Mouse (Mus musculus) olfactory bulb, adult 2 months (tissue): Measurements from ENCODE around the gene Gm28374.

Source experiments
- CTCF ChIP-seq: fragments of 200-500 bp; IDR thresholded peaks from 2 replicates; pipeline ENCODE4 v1.5.1; 2012; ENCODE audit warnings: low read depth, mild to moderate bottlenecking, low read length, moderate library complexity; ENCODE audit not compliant: insufficient read depth
- POLR2A ChIP-seq: fragments of 200-500 bp; IDR thresholded peaks from 2 replicates; pipeline ENCODE4 v1.6.1; 2012; ENCODE audit warnings: mild to moderate bottlenecking, low read depth, low read length, moderate library complexity; ENCODE audit not compliant: insufficient read depth

DNA sequence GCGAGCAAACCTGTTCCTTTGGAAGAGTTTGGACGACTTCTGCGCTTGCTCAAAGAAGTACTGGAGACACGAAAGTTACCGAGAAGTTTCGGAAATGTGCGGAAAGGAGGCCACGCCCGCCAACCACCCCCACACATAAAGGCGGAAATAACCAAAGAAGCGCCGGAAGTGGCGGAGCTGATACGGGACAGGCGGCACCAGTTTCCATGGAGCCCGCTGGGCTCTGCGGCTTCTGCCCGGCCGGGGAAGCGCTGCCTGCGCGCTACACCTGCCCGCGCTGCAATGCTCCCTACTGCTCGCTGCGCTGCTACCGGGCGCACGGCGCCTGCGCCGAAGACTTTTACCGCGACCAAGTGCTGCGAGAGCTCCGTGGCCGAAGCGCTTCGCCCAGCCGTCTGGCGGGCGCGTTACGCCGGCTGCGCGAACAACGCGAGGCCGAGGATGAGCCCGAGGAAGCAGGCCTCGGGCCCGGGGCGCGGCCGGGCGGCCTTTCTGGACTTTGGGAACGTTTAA lies 21.0 kb downstream of the Gm28374 start, which contains the start of gene Znhit2:
- TF ChIP-seq POLR2A (peak; percentile 68), CTCF (no peak)
